ENCODE assay signal across 16 mouse cellular contexts in the genomic region with DNA sequence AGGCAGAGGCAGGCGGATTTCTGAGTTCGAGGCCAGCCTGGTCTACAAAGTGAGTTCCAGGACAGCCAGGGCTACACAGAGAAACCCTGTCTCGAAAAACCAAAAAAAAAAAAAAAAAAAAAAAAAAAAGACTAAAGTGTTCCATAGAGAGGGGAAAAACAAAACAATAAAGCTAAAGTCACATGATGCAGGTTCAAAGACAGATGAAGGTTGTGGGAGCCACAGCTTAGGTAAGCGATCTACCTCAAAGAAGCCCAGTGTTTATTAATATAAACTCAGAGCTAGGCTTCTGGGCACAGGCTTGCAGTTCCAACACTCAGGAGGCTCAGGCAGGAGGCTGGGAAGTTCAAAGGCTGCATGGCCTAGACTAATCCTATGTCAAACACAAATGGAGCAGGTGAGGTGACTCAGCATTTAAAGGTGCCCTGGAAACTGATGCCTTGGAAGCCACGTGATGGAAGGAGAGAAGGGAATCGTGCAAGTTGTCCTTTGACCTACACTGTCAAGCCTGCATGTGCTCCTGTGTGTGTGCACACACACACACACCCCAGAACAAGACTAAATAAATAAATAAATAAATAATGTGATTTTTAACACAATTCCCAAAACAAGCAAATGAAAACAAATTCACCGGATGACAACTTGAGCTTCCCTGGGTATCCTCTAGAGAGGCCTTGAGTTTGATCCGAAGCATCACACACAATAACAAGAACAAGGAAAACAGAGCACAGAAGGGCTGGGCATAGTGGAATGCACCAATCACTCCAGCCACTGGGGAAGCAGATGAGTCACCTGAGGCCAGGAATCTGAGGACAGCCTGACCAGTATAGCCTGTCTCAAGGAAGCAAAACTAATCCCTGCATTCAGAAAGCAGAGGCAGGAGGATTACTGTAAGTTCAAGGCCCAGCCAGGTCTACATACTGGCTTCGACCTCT. TPM values are rescaled to one million over a fixed set of nuclear protein-coding genes. Genes with fewer than 3 reads are reported as not detected.
DNase-seq lines count a peak whose midpoint lies in the region; ATAC-seq and TF ChIP-seq lines count a peak whose summit lies in the region.
"Had no signal": no experiment of that assay in that cellular context is flagged by ENCODE, and none has a peak within 500 bp of the region (broad histone marks: within the 10 kb centered on the region; RNA-seq: fewer than 3 reads in every experiment).

No protein-coding gene starts in this region.

- peak; percentile 73 for DNase-seq in kidney, adult 11 months
- peak; percentile 58 for DNase-seq in CD4-positive helper T cell, adult 2 months (ENCODE audit: low read depth, low spot score)
- DNase-seq in liver, postnatal 0 days: no peak
- DNase-seq in natural killer cell, adult 2 months (ENCODE audit: low spot score in 2 of 2): no peak
- no peak for DNase-seq in midbrain, embryonic 14.5 days
- DNase-seq: adrenal gland, postnatal 10 days; cerebellum, postnatal 25 days; heart, postnatal 4 days; lung, adult 2 months had no signal

- H3K4me1 ChIP-seq in kidney, embryonic 15.5 days: 0 out of 2 replicates have a peak, but pooled peaks cover 3% of the 10 kb centered on the region
- 0 out of 2 replicates have a peak, but pooled peaks cover 2% of the 10 kb centered on the region for H3K4me1 ChIP-seq in intestine, embryonic 15.5 days (replicated peaks)
- 0 out of 2 replicates have a peak, but pooled peaks cover 6% of the 10 kb centered on the region for H3K4me1 ChIP-seq in liver, postnatal 0 days (ENCODE audit: insufficient read depth)
- H3K4me1 ChIP-seq in midbrain, embryonic 14.5 days (ENCODE audit: control insufficient read depth, insufficient read depth, low read length): no peaks in the 10 kb centered on the region
- H3K4me1 ChIP-seq in heart, embryonic 12.5 days (replicated peaks): no peaks in the 10 kb centered on the region; the same call in 1 of the 2 replicates
- H3K4me1 ChIP-seq: neural tube, embryonic 13.5 days had no signal

- no peak overlapping the region for H3K4me3 ChIP-seq in kidney, embryonic 15.5 days (replicated peaks)
- no peak overlapping the region for H3K4me3 ChIP-seq in intestine, embryonic 15.5 days (replicated peaks)
- no peak overlapping the region for H3K4me3 ChIP-seq in liver, postnatal 0 days (ENCODE audit: low read depth, low read length)
- no peak overlapping the region for H3K4me3 ChIP-seq in midbrain, embryonic 14.5 days (replicated peaks; ENCODE audit: low read depth, low read length)
- no peak overlapping the region for H3K4me3 ChIP-seq in heart, embryonic 12.5 days
- H3K4me3 ChIP-seq: embryonic facial prominence, embryonic 10.5 days; heart, embryonic 10.5 days; neural tube, embryonic 13.5 days had no signal

- no peaks in the 10 kb centered on the region for H3K36me3 ChIP-seq in kidney, embryonic 15.5 days
- no peaks in the 10 kb centered on the region for H3K36me3 ChIP-seq in intestine, embryonic 15.5 days
- H3K36me3 ChIP-seq in liver, postnatal 0 days (replicated peaks; ENCODE audit: insufficient read depth, low read length): no peaks in the 10 kb centered on the region
- H3K36me3 ChIP-seq in midbrain, embryonic 14.5 days (ENCODE audit: control insufficient read depth, insufficient read depth, low read length): no peaks in the 10 kb centered on the region
- no peaks in the 10 kb centered on the region for H3K36me3 ChIP-seq in heart, embryonic 12.5 days
- H3K36me3 ChIP-seq: embryonic facial prominence, embryonic 10.5 days; heart, embryonic 10.5 days; neural tube, embryonic 13.5 days had no signal

- H3K9me3 ChIP-seq in kidney, embryonic 15.5 days (replicated peaks): no peaks in the 10 kb centered on the region
- H3K9me3 ChIP-seq in intestine, embryonic 15.5 days: no peaks in the 10 kb centered on the region
- no peaks in the 10 kb centered on the region for H3K9me3 ChIP-seq in liver, postnatal 0 days (ENCODE audit: low read length)
- no peaks in the 10 kb centered on the region for H3K9me3 ChIP-seq in midbrain, embryonic 14.5 days (ENCODE audit: control insufficient read depth, low read length)
- no peaks in the 10 kb centered on the region for H3K9me3 ChIP-seq in heart, embryonic 12.5 days (replicated peaks)
- H3K9me3 ChIP-seq: embryonic facial prominence, embryonic 10.5 days; heart, embryonic 10.5 days; neural tube, embryonic 13.5 days had no signal

- no peak for ATAC-seq in kidney, embryonic 15.5 days (replicated peaks; ENCODE audit: low FRiP score)
- peak; percentile 90 for ATAC-seq in intestine, embryonic 15.5 days
- ATAC-seq in liver, postnatal 0 days: peak; percentile 70
- ATAC-seq in midbrain, embryonic 14.5 days (ENCODE audit: low FRiP score, low TSS enrichment): no peak
- no peak for ATAC-seq in heart, embryonic 12.5 days (ENCODE audit: insufficient number of reproducible peaks, low FRiP score)
- ATAC-seq: Patski had no signal

- H3K4me2 ChIP-seq in kidney, embryonic 15.5 days: no peak overlapping the region
- no peak overlapping the region for H3K4me2 ChIP-seq in intestine, embryonic 15.5 days (replicated peaks)
- no peak overlapping the region for H3K4me2 ChIP-seq in liver, postnatal 0 days (ENCODE audit: low read depth, low read length)
- H3K4me2 ChIP-seq in midbrain, embryonic 14.5 days (ENCODE audit: low read length): no peak overlapping the region
- no peak overlapping the region for H3K4me2 ChIP-seq in heart, embryonic 12.5 days
- H3K4me2 ChIP-seq: neural tube, embryonic 13.5 days had no signal

- no peaks in the 10 kb centered on the region for H3K27me3 ChIP-seq in kidney, embryonic 15.5 days
- H3K27me3 ChIP-seq in intestine, embryonic 15.5 days (replicated peaks): no peaks in the 10 kb centered on the region
- H3K27me3 ChIP-seq in liver, postnatal 0 days (ENCODE audit: insufficient read depth, low read length): no peaks in the 10 kb centered on the region
- no peaks in the 10 kb centered on the region for H3K27me3 ChIP-seq in midbrain, embryonic 14.5 days (ENCODE audit: control insufficient read depth, insufficient read depth, low read length)
- no peaks in the 10 kb centered on the region for H3K27me3 ChIP-seq in heart, embryonic 12.5 days (replicated peaks)
- H3K27me3 ChIP-seq: neural tube, embryonic 13.5 days; Patski had no signal

- H3K27ac ChIP-seq in kidney, embryonic 15.5 days: no peak overlapping the region
- no peak overlapping the region for H3K27ac ChIP-seq in intestine, embryonic 15.5 days
- 0 out of 2 replicates have a peak overlapping the region, but pooled peaks have one; percentile 24 for H3K27ac ChIP-seq in liver, postnatal 0 days (ENCODE audit: low read depth)
- no peak overlapping the region for H3K27ac ChIP-seq in midbrain, embryonic 14.5 days (replicated peaks; ENCODE audit: low read depth, low read length)
- no peak overlapping the region for H3K27ac ChIP-seq in heart, embryonic 12.5 days (ENCODE audit: poor library complexity, severe bottlenecking)
- H3K27ac ChIP-seq: embryonic facial prominence, embryonic 10.5 days; heart, embryonic 10.5 days; neural tube, embryonic 13.5 days had no signal

- no peak for TF ChIP-seq EP300 in liver, postnatal 0 days (IDR thresholded peaks at IDR 0.05; ENCODE audit: low read depth)

- WGBS in kidney, embryonic 15.5 days: 76% methylated on average over 8 of the region's 9 CpGs
- WGBS in intestine, embryonic 15.5 days: 68% methylated on average over 8 of the region's 9 CpGs
- WGBS in liver, postnatal 0 days (ENCODE audit: insufficient replicate concordance): 77% methylated on average over 8 of the region's 9 CpGs
- 84% methylated on average over 8 of the region's 9 CpGs for WGBS in midbrain, embryonic 14.5 days
- 89% methylated on average over 8 of the region's 9 CpGs for WGBS in heart, embryonic 12.5 days

- H3K9ac ChIP-seq in kidney, embryonic 15.5 days: no peak overlapping the region
- H3K9ac ChIP-seq in intestine, embryonic 15.5 days: no peak overlapping the region
- no peak overlapping the region for H3K9ac ChIP-seq in liver, postnatal 0 days (replicated peaks)
- no peak overlapping the region for H3K9ac ChIP-seq in midbrain, embryonic 14.5 days (replicated peaks; ENCODE audit: low read length)
- no peak overlapping the region for H3K9ac ChIP-seq in heart, embryonic 12.5 days
- H3K9ac ChIP-seq: neural tube, embryonic 13.5 days had no signal

- no peak for TF ChIP-seq CTCF in liver, postnatal 0 days (IDR thresholded peaks at IDR 0.05; ENCODE audit: low read depth)

RNA-seq across cellular contexts. Expression of gene Pum1, which starts 25.4 kb away (rescaled TPM):
- 93.3 and 101 TPM in 2 replicates for polyA plus RNA-seq in kidney, embryonic 15.5 days (2015; fragmentation: Nextera tagmentation; extraction: Ambion mirVana)
- 67.2 and 71.0 TPM in 2 replicates for polyA plus RNA-seq in intestine, embryonic 15.5 days (2015; fragmentation: Nextera tagmentation; extraction: Ambion mirVana)
- 14.8 and 16.7 TPM in 2 replicates for polyA plus RNA-seq in liver, postnatal 0 days (2015; fragmentation: Nextera tagmentation; extraction: Ambion mirVana)
- polyA plus RNA-seq in midbrain, embryonic 14.5 days (2014; fragmentation: Nextera tagmentation; extraction: Ambion mirVana): 91.3 and 116 TPM in 2 replicates
- polyA plus RNA-seq in heart, embryonic 12.5 days (2016; fragmentation: Nextera tagmentation; extraction: Ambion mirVana): 68.7 and 70.2 TPM in 2 replicates

Comparison
In these comparisons a context has a peak if more than half of its experiments do, and no peak if none do; other contexts are left out.
1. DNase-seq: peak in kidney, adult 11 months (single experiment) and CD4-positive helper T cell, adult 2 months (single experiment); none in liver, postnatal 0 days (single experiment), natural killer cell, adult 2 months (0 of 2) and midbrain, embryonic 14.5 days (single experiment).
2. ATAC-seq: peak in intestine, embryonic 15.5 days (single experiment) and liver, postnatal 0 days (single experiment); none in kidney, embryonic 15.5 days (single experiment), midbrain, embryonic 14.5 days (single experiment) and heart, embryonic 12.5 days (single experiment).